Mouse (Mus musculus) forebrain, embryonic 16.5 days (tissue): ENCODE measurements around the gene Icam2. TPM values are rescaled to one million over a fixed set of nuclear protein-coding genes. Genes with fewer than 3 reads are reported as not detected.
"Not testable (repeated sequence)": the region's sequence is repeated elsewhere in the genome, so short reads cannot be mapped to it uniquely, and the experiment has no call there.

ENCODE experiments used
- ATAC-seq: fragments of 200-750 bp; cut with Nextera tagmentation; 2 replicates; pipeline ENCODE4 v1.8.0; 2017; ENCODE audit warnings: mild to moderate bottlenecking, moderate library complexity
- H3K27ac ChIP-seq: fragments of 300-500 bp; sonication (generic); 2 replicates; pipeline ENCODE4 v1.5.1; 2014; ENCODE audit warnings: low read length, control low read depth
- H3K27me3 ChIP-seq: fragments of 300-500 bp; sonication (generic); replicated peaks from 2 replicates; pipeline ENCODE4 v1.6.1; 2014; ENCODE audit warnings: low read length; ENCODE audit not compliant: control insufficient read depth, insufficient read depth
- H3K36me3 ChIP-seq: fragments of 300-500 bp; sonication (generic); 2 replicates; pipeline ENCODE4 v1.6.1; 2014; ENCODE audit not compliant: control insufficient read depth, insufficient read depth
- H3K4me1 ChIP-seq: fragments of 300-500 bp; sonication (generic); replicated peaks from 2 replicates; pipeline ENCODE4 v1.6.1; 2014; ENCODE audit warnings: low read length; ENCODE audit not compliant: control insufficient read depth, insufficient read depth
- H3K4me2 ChIP-seq: fragments of 300-500 bp; sonication (generic); 2 replicates; pipeline ENCODE4 v1.6.1; 2014; ENCODE audit warnings: mild to moderate bottlenecking, low read length, control low read depth
- H3K4me3 ChIP-seq: fragments of 300-500 bp; sonication (generic); replicated peaks from 2 replicates; pipeline ENCODE4 v1.5.1; 2014; ENCODE audit warnings: mild to moderate bottlenecking, low read length, control low read depth
- H3K9ac ChIP-seq: fragments of 300-500 bp; sonication (generic); replicated peaks from 2 replicates; pipeline ENCODE4 v1.6.1; 2014; ENCODE audit warnings: low read depth, low read length, control low read depth
- H3K9me3 ChIP-seq: fragments of 300-500 bp; sonication (generic); 2 replicates; pipeline ENCODE4 v1.6.1; 2016; ENCODE audit warnings: low read length; ENCODE audit not compliant: control insufficient read depth
- WGBS: fragments of 180-500 bp; shearing (Covaris S2); extraction: QIAGEN DNeasy Blood & Tissue Kit; methylation state at CpG from one replicate; pipeline ENCODE4 v1.1.7; 2014; 5-methylcytosine and 5-hydroxymethylcytosine counted together
- polyA plus RNA-seq: library from polyadenylated mRNA; unstranded; fragments of >200 nt; fragmentation: Nextera tagmentation; extraction: Ambion mirVana; gene quantifications from 2 replicates; pipeline ENCODE4 v1.2.1, GENCODE M21; 2015

Icam2 gene
- polyA plus RNA-seq, 1 experiment from 2014 or later, result 12.6 TPM

- H3K9me3 ChIP-seq, result no peaks in the 10 kb centered on the region
- WGBS, result 85% methylated on average over 9 of the region's 9 CpGs
- H3K4me1 ChIP-seq, result no peaks in the 10 kb centered on the region
- H3K27me3 ChIP-seq, result no peaks in the 10 kb centered on the region
- no peak overlapping the region for H3K4me2 ChIP-seq
- ATAC-seq, result no peak
- H3K4me3 ChIP-seq, result no peak overlapping the region
- no peaks in the 10 kb centered on the region for H3K36me3 ChIP-seq
- no peak overlapping the region for H3K27ac ChIP-seq
- H3K9ac ChIP-seq, result no peak overlapping the region
Observed at GRCm38 (mm10) chr11:106340990-106341520, 46.8 kb downstream of the Icam2 start.

DNA sequence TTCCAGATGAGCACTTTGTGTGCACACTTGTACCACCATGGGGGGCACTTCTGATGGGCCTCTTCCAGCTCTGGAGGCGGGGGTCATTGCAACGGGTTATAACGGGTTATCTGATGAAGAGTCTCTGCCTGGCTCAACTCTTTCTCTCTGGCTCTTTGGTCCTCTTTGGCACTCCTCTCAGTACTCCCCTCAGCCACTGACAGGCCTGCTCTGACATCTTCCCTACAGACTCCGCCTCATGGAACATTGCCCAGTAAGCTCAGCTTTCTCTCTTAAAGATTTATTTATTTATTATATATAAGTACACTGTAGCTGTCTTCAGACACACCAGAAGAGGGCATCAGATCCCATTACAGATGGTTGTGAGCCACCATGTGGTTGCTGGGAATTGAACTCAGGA, 48.6 kb downstream of the Icam2 start:
- H3K27ac ChIP-seq, H3K9ac ChIP-seq, H3K9me3 ChIP-seq, H3K4me2 ChIP-seq, H3K4me1 ChIP-seq, H3K36me3 ChIP-seq, H3K4me3 ChIP-seq, ATAC-seq, H3K27me3 ChIP-seq: not testable (repeated sequence)
- 89% methylated on average over 4 of the region's 4 CpGs for WGBS

- WGBS, result 77% methylated on average over 7 of the region's 7 CpGs
- ATAC-seq, result no peak
- no peak overlapping the region for H3K27ac ChIP-seq
- H3K36me3 ChIP-seq, result no peaks in the 10 kb centered on the region
- no peak overlapping the region for H3K4me3 ChIP-seq
- no peak overlapping the region for H3K9ac ChIP-seq
- no peak overlapping the region for H3K4me2 ChIP-seq
- no peaks in the 10 kb centered on the region for H3K9me3 ChIP-seq
- H3K27me3 ChIP-seq, result no peaks in the 10 kb centered on the region
- no peaks in the 10 kb centered on the region for H3K4me1 ChIP-seq
Observed at GRCm38 (mm10) chr11:106338870-106339269, 49.0 kb downstream of the Icam2 start.

DNA sequence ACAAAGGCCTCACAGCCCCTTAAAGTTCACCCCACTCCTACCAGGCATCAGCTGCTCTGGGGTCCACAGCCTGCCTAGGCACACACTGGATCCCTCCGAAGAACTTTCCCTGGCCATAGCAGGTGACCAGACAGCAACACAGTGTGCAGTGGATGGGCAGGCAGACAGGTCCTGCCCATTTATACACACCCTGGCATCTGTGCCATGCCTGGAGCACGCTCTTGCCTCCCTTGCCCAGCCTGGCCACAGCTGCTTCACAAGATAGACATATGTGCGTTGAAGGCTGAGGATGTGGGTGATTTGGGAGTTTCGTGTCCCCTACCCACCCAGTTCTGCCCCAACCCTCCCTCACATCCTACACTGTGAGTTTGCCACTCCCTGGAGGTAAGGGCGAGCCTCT, 49.8 kb downstream of the Icam2 start:
- H3K4me2 ChIP-seq, result no peak overlapping the region
- H3K9me3 ChIP-seq, result no peaks in the 10 kb centered on the region
- H3K9ac ChIP-seq, result no peak overlapping the region
- no peaks in the 10 kb centered on the region for H3K4me1 ChIP-seq
- H3K4me3 ChIP-seq, result no peak overlapping the region
- H3K27ac ChIP-seq, result no peak overlapping the region
- 70% methylated on average over 5 of the region's 5 CpGs for WGBS
- no peaks in the 10 kb centered on the region for H3K36me3 ChIP-seq
- no peak for ATAC-seq
- H3K27me3 ChIP-seq, result no peaks in the 10 kb centered on the region

- Histone ChIP-seq H3K27me3 (no peaks in the 10 kb centered on the region), H3K36me3 (no peaks in the 10 kb centered on the region), H3K9ac (no peak overlapping the region), H3K27ac (no peak overlapping the region), H3K4me2 (no peak overlapping the region), H3K4me3 (no peak overlapping the region), H3K4me1 (no peaks in the 10 kb centered on the region), H3K9me3 (no peaks in the 10 kb centered on the region)
- ATAC-seq, result no peak
- 22% methylated on average over 2 of the region's 2 CpGs for WGBS
Observed at GRCm38 (mm10) chr11:106334066-106334465, 53.8 kb downstream of the Icam2 start.

GRCm38 (mm10) chr11:106332458-106332857, 55.4 kb downstream of the Icam2 start:
- Histone ChIP-seq H3K9ac (no peak overlapping the region), H3K27me3 (no peaks in the 10 kb centered on the region), H3K27ac (no peak overlapping the region), H3K4me3 (no peak overlapping the region), H3K4me2 (no peak overlapping the region), H3K4me1 (no peaks in the 10 kb centered on the region), H3K36me3 (no peaks in the 10 kb centered on the region), H3K9me3 (no peaks in the 10 kb centered on the region)
- ATAC-seq, result no peak
- 53% methylated on average over 4 of the region's 4 CpGs for whole genome bisulfite sequencing

DNA sequence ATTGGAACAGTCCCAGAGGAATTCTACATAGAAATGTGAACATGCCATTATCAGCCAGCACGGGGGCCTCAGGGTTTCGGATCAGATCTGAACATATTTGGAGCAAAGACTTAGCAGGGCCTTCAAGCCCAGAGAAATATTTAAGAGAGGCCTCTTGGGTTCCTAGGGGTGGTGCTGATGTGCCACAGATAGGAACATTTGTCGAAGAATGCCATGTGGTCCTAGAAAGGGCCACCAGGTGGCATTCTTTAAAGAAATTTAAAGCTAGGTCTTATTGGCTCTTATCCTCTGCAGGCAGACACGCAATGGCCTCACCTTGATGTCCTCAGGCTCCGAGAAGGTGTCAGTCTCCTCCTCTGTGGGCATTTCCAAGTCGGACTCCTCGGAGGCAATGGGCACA, 58.2 kb downstream of the Icam2 start:
- Histone ChIP-seq H3K4me3 (no peak overlapping the region), H3K9me3 (no peaks in the 10 kb centered on the region), H3K4me2 (no peak overlapping the region), H3K4me1 (no peaks in the 10 kb centered on the region), H3K36me3 (no peaks in the 10 kb centered on the region), H3K27ac (no peak overlapping the region), H3K9ac (no peak overlapping the region), H3K27me3 (no peaks in the 10 kb centered on the region)
- ATAC-seq, result no peak
- WGBS, result 79% methylated on average over 7 of the region's 7 CpGs

- Histone ChIP-seq H3K27me3 (no peaks in the 10 kb centered on the region), H3K4me1 (no peaks in the 10 kb centered on the region), H3K9me3 (no peaks in the 10 kb centered on the region), H3K4me2 (no peak overlapping the region), H3K27ac (no peak overlapping the region), H3K36me3 (no peaks in the 10 kb centered on the region), H3K4me3 (no peak overlapping the region), H3K9ac (no peak overlapping the region)
- 77% methylated on average over 6 of the region's 6 CpGs for WGBS
- no peak for ATAC-seq
Observed at GRCm38 (mm10) chr11:106329128-106329527, 58.7 kb downstream of the Icam2 start.

- no peak overlapping the region for H3K4me2 ChIP-seq
- H3K27ac ChIP-seq, result no peak overlapping the region
- H3K9me3 ChIP-seq, result no peaks in the 10 kb centered on the region
- 83% methylated on average over 5 of the region's 5 CpGs for WGBS
- H3K4me1 ChIP-seq, result no peaks in the 10 kb centered on the region
- no peaks in the 10 kb centered on the region for H3K36me3 ChIP-seq
- ATAC-seq, result no peak
- no peak overlapping the region for H3K4me3 ChIP-seq
- H3K27me3 ChIP-seq, result no peaks in the 10 kb centered on the region
- H3K9ac ChIP-seq, result no peak overlapping the region
Observed at GRCm38 (mm10) chr11:106328521-106328920, 59.4 kb downstream of the Icam2 start.
